Mouse (Mus musculus) gastrocnemius, postnatal 36 days (tissue): Measurements from ENCODE around the gene Coa7. TPM values are rescaled to one million over a fixed set of nuclear protein-coding genes. Genes with fewer than 3 reads are reported as not detected.
A peak's percentile ranks its signal among the peaks of the same experiment; 100 is the strongest.
"Not testable (repeated sequence)": the region's sequence is repeated elsewhere in the genome, so short reads cannot be mapped to it uniquely, and the experiment has no call there.

Source experiments
- DNase-seq, 2 experiments: peaks; one replicate each; pipeline ENCODE4 v3.0.0; 2022
- intact Hi-C: fragments of 180-260 bp; cut with DNase I; formaldehyde crosslinking; loops from one replicate; pipeline ENCODE4 v1.15.1; 2025
- total RNA-seq, 2 experiments: library from RNA; stranded (reverse); gene quantifications; 2 replicates each; pipeline ENCODE4 v1.2.3; 2021

Gene Coa7
- total RNA-seq, 2 experiments from 2014 or later = 35.5 to 39.9 TPM

DNA sequence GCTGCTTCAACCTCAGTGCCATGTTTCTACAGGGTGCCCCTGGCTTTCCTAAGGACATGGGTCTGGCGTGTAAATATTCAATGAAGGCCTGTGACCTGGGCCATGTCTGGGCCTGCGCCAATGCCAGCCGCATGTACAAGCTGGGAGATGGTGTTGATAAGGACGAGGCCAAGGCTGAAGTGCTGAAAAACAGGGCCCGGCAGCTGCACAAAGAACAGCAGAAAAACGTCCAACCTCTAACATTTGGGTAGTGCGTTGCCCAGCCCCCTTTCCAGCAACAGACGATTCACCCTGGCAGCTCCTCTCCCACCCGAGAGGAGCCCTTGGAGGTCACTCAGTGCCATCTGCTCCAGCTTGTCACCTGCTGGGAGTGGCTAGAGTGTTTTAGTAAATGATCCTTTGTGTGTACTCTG lies 10.4 kb downstream of the Coa7 start:
- intact Hi-C loops = loop anchor here (5.0 kb wide), 2 partner anchors 154 to 204 kb away; no protein-coding TSS in a partner anchor
- no peak for DNase-seq

DNA sequence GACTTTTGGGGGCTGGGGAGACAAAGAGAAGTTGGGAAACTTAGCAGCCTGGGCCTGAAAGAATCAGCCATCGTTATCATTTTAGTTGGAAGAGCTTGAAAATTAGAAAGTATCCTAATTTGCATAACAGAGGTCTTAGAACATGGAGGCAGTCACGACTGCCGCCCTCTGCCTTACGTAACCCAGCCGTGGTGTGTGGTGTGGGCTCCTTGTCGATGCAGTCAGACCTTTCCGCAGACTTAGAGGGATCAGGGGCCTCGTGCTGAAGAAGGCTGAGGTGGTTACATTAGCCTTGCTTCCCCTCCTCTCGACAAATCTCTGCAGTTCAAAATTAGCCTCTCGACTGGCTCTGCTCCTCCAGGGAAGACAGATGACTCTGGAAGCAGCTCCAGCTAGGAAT lies 10.9 kb downstream of the Coa7 start:
- DNase-seq = no peak
- intact Hi-C loops = loop anchor here (5.0 kb wide), 2 partner anchors 153 to 203 kb away; no protein-coding TSS in a partner anchor

DNA sequence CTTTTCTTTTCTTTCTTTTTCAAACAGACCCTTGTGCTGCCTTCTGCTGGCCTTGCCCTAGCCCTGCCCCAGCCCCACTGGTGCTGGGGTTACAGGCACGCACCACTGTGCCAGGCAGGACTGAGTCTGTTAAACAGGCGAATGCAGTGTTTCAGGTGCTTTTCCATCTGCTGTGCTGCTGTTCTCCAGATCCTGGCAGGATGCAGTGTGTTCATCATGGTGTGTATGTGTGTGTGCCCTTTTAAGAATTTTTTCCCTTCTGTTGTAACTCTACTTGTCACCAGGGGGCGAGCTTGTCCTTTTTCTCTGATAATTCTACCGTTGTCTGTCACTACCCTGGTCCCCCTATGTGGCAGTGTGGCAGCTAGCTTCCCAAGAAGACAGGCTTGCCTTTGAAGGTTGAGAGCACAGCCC lies 11.3 kb downstream of the Coa7 start:
- intact Hi-C loops = loop anchor here (5.0 kb wide), 2 partner anchors 153 to 203 kb away; no protein-coding TSS in a partner anchor
- peak in 1 of 2 experiments; percentile 21 for DNase-seq

DNA sequence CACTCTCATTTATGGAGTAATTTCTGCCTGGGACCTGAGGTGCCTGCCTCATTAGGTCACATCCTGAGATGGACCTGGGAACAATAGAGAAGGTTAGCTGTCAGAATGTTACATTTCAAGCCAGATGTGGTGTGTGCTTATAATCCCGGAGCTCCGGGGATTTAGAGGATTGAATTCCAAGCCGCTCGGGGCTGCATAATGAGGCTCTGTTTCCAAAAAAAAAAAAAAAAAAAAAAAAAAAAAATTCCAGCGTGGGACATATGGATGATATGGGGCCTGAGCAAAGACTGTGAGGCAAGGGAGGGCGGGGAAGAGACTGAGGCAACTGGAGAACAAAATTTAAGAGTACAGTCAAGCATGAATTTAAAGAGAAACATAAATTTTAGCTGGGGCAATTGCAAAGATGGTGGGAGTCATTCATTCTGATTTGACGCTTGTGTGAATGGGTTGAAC lies 16.7 kb downstream of the Coa7 start:
- intact Hi-C loops = loop anchor here (5.0 kb wide), 2 partner anchors 63 to 113 kb away; partner anchors contain the start of genes Gpx7 and Tut4
- no peak for DNase-seq

DNA sequence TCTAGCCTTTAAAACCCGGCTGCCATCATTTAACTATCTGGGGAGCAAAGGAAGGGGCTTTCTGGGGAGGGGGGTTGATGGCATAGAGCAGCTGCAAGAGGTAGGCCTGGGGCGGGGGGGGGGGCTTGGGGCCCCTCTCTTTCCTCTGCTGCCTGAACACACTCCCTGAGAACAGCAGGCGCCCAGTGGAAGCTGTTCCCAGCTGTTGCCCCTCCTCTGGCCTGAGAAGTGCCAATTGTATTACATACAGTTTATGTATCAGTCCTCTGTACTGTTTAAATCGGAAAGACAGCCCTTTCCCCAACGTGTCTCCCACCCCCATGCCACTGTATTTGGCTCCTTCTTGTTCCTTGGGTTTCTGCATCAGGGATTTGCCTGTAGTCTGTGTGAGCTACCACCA lies 17.9 kb downstream of the Coa7 start:
- intact Hi-C loops = loop anchor here (5.0 kb wide), 2 partner anchors 61 to 111 kb away; partner anchors contain the start of genes Gpx7 and Tut4
- no peak for DNase-seq

DNA sequence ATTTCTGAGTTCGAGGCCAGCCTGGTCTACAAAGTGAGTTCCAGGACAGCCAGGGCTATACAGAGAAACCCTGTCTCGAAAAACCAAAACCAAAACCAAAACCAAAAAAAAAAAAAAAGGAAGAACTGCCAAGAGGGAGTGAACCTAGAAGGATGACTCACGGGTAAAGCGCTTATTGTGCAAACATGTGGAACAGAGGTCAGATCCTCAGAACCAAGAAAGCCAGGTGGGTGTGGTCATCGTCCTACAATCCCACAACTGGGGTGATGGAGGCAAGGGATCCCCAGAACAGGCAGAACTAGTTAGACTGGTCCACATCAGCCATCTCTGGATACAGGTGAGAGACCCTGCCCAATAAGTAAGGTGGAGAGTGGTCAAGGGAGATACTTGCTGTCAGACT lies 19.2 kb downstream of the Coa7 start:
- intact Hi-C loops = loop anchor here (5.0 kb wide), 2 partner anchors 60 to 110 kb away; partner anchors contain the start of genes Gpx7 and Tut4
- DNase-seq = no peak

DNA sequence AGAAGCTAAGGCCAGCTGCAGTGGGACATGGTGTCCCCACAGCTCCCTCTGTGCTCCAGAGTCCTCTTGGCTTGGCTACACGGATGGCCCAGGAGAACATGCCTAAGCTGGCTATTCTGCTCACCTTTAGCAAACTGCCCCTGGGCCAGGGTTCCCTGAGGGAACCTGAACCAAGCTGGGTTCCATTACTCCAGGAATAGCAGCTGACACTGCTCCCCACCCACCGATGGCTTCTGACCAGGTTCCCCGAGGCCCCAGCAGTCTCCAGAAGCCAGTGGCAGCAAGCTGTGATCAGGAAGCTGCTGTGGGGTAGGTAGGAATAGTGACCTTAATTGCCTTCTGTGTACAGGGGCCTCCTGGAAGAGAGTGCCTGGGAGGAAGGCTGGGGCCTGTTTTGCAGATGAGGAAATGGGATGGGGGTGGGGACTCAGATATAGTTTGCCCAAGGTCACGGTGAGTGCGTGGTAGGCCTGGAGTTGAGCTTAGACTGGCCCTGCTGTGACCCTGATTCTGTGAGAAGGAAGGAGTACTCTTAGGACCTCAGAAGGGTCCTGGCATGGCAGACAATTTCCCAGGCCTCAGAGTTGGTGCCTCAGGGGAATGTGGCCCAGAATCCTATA lies 20.4 kb downstream of the Coa7 start:
- intact Hi-C loops = loop anchor here (5.0 kb wide), 2 partner anchors 59 to 109 kb away; partner anchors contain the start of genes Gpx7 and Tut4

DNA sequence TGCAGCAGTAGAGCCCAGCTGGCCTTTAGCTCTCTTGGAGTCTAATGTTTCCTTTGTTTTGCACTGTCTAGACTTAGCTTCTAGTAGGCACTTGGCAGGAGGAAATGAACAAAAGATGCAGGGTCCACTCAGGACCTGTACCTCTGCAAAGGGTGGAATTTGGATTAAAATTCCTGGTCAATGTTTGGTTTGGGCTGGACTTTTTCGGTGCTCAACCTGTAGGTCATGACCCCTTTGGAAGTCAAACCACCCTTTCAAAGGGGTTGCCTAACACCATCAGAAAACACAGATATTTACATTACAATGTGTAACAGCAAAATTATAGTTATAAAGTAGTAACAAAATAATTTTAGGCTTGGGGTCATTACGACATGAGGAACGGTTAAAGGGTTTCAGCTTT lies 21.1 kb downstream of the Coa7 start:
- intact Hi-C loops = loop anchor here (5.0 kb wide), 2 partner anchors 58 to 108 kb away; partner anchors contain the start of genes Gpx7 and Tut4
- no peak for DNase-seq

More for the DNA sequence above, 20.4 kb downstream of the Coa7 start:
- peak; percentile 44 to 56 for DNase-seq

DNA sequence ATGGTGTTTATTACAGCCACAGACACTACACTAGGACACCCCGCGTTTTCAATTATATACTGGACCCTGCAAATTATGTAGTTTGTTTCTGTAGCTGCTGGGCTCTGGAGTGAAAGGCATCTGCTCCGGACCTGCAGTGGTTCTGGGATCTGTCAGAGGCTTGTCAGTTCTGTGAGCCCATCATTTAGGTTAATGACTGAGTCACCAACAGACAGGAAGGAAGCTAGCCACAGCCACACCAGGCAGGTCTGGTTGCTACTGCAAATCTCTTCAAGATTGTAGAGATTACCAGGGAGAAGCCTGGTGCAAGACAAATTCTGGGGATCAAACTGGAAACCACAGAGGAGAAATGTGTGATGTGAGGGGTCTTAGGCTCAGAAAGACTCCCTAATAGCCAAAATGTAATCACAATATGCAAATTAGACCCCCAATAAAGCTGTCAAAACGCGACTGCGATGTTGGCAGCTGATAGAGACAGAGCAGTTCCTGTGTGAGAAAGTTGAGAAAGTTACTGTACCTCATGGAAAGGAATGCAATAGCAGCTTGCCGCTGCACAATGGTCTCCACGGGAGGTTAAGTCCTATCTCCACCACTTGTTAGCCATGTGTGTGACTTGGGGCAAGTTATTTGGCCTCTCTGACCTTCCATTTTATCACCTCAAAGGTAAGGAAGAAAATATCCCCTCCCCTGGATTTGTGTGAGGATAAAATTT lies 22.1 kb downstream of the Coa7 start:
- DNase-seq = no peak
- intact Hi-C loops = loop anchor here (5.0 kb wide), 2 partner anchors 57 to 107 kb away; partner anchors contain the start of genes Gpx7 and Tut4

DNA sequence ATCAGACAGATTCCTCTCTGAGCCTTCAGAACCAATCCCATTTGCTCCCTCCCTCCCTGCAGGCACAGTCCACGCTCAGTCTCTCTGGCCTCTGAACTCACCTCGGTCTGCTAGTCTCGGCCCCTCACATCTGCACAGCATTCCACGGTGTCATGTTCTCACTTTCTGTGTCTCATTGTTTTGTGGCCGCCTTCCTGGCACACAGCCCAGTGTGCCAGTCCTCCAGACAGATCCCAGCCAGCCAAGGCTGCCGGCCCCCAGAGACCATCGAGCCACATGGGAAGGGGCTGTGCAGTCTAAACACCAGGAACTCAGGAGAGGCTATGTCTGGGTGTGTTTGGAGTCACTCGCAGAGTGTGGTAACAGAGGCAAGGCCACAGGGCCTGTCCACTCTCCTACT lies 22.9 kb downstream of the Coa7 start:
- no peak for DNase-seq
- intact Hi-C loops = no loop called here

DNA sequence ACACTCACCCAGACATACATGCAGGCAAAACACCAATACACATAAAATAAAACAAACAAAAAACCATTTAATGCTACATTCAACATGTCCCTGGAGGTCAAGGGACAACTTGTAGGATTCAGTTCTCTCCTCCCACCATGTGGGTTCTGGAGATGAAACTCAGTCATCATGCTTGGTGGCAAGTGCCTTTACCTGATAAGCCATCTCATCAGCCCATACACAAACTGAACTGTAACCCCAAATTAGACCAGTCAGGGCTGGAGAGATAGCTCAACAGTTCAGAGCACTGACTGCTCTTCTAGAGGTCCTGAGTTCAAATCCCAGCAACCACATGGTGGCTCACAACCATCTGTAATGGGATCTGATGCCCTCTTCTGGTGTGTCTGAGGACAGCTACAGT lies 25.7 kb downstream of the Coa7 start:
- intact Hi-C loops, DNase-seq: not testable (repeated sequence)

DNA sequence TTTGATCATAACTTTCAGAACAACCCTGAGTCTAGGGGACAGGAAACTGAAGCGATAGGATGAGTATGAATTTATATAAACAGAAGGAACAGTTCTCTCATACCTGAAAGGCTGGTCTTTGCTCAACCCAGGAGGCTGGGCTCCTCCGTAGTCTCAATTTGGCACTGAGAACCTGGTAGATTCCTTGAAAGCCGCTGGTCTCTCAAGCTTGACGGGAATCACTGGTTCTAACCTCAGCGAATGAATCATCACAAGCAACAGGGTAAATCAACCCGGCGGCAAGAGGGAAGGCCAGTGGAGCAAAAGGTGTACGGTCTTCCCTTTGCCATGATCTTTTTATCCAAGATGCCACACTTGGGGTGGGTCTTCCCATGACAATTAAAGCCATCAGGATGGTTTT lies 29.5 kb downstream of the Coa7 start:
- no peak for DNase-seq
- intact Hi-C loops = no loop called here

DNA sequence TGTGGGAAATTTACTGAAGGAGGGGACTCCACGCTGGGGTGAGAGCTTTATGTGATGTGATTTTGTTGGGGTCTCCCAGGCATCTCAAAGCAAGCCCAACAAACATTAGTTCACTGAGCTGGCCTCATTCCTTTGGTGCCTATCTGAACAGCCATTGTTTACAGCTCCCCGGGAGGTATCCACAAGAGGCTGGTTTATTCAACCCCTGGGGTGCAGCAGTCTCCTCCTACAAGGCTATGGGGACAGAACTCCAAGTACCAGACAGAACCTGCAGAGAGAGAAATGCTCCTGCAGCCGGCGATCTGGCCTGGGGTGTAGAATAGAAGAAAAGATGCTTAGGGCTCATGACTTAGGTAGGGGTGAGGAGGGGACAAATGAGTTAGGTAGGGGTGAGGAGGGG lies 30.6 kb downstream of the Coa7 start:
- no peak for DNase-seq
- intact Hi-C loops = no loop called here

DNA sequence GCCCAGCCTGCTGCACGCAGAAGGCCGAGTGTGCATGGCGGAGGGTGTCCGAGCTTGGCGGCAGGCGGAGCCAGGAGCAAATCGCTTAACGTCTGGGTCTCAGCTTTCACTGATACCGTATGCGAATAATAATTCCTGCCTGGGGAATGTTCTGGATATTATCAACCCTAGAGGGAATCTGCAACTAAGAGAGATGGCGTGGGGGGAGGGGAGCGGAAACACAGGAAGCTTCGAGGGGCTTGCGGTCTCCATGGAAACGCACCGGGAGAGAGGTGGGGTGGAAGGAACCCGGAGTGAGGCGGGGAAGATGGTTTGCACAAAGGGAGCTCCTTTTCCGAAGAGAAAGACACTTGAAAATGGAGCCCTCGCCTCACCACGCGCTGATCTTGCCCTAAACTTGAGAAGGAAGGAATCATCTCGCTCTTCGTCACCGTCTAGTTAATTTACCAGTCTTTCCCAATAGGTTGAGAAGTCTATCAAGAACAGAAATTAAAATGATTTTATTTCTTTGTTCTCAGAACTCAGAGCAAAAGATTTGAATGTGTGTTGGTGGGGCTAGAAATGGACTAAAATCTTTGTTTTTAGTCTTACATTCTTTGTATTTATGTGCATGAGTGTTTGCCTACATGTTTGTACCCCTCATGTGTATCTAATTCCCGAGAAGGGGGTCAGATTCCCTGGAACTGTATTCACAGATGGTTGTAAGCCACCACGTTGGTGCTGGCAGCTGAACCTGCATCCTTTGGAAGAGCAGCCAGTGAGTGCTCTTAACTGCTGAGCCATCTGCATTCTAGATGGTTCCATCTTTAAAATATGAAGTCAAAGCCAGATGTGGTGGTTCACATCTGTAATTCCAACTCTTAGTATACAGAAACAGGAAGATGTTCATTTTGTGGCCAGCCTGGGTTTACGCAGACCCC lies 32.5 kb downstream of the Coa7 start:
- no peak for DNase-seq

DNA sequence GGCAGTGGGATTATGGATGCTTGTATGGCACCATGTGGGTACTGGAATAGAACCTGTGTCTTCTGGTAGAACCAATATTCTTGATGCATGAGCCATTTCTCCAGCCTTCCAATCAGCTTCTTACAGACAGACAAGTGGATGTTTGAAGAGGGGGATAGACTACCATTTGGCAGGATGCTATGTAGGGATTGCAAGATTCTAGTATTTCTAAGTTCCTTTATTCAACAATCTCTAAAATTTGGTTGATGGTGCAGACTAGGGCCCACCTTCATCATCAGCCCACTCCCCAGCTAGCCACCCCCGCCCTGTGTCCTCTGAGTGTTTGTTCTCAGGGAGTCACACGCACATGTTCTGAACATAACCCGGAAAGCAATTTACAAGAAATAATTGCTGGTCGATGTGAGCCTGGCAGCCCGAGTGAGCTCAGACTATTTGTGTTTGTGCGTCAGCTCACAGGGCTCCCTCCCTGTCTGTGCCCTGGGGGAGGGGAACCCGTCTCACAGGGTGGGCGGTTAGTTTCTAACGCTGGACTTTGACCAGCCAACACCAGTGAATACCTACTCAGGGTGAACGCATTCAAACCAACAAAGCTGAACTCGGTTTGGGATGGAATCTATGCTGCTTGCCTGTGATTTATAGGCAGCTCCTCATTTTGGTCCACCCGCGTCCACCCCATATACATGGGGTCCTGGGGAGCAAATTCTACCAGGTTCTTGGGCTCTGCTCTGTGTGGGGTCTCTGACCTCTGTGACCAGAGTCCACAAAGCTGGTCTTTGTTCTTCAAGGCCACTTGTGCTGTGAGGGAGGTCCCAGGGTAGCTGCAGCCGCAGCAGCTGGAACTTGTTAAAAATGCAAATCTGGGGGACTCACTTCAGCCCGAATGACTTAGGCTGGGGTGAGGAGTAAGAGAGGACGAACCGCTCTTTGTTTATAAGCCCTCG lies 34.7 kb downstream of the Coa7 start:
- intact Hi-C loops = no loop called here
- DNase-seq = no peak

More for the DNA sequence above, 32.5 kb downstream of the Coa7 start:
- intact Hi-C loops = loop anchor here (2.0 kb wide), 1 partner anchor 26 kb away; no protein-coding TSS in a partner anchor

DNA sequence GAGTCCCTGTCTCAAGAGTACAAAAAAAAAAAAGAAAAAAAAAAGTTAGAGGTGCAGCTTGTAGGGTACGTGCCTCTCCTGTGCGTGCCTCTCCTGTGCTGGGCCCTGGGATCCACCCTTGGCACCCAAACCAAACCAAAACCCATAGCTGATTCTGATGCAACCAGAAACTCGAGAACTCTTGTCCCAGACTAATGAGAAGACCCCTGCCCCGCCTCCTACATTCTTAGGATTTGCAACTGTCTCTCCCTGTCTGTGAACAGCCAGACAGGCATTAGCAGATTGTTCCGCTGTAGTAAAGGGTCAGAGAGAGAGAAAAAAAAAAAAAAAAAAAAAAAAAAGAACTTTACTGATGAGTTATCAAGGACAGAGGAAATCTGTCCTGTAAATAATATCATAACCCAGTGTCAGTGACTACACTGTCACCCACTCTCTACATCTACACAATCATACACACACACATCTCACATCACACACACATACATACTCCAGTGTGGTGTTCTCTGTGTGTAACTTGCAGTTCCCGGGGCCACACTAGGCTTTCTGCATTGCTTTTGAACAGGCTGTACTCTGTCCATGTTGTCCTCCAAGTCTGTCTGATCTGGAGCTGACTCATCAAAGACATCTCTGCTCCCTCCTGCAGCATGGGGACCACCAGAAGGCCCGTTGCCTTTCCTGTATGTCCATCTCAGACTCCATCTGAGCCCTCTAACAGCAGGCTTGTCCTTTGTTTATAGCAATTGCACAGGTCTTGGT lies 35.6 kb downstream of the Coa7 start:
- no peak for DNase-seq
- intact Hi-C loops = no loop called here

DNA sequence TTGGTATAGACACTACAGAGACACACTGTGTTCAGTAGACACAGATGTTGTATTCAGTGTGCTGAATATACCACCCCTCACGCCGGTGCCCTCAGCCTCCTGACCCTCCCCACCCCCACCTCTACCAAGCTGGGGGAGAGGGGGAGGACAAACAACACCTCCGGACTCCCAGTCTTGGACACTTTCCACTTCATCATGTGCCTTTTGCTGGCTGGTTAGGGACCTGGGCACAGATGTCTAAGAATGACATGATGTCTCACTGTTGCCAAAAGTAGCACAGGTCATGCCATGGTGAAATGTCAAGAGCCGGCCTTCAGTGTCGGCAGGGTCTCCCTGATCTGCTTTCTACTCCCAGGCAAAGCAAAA lies 36.2 kb downstream of the Coa7 start:
- no peak for DNase-seq
- intact Hi-C loops = no loop called here

DNA sequence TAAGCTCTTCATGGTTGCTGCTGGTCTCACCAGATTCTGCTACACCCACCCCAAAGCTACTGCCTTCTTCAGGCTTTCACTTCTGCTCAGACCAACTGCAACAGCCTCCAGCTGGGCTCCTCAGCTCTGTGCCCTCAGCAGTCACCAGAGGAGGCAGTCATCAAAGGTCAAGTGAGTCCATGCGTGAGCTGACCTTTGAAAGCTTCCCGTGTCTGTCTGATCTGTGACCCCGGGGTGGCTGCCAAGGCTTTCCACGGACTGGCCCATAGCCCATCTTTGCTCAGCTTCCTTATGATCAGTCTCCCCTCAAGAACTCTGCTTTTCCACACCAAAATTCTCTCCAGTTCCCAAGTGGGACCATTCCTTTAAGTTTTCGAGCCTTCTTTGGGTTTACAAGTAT lies 41.3 kb downstream of the Coa7 start:
- intact Hi-C loops = no loop called here
- no peak for DNase-seq

DNA sequence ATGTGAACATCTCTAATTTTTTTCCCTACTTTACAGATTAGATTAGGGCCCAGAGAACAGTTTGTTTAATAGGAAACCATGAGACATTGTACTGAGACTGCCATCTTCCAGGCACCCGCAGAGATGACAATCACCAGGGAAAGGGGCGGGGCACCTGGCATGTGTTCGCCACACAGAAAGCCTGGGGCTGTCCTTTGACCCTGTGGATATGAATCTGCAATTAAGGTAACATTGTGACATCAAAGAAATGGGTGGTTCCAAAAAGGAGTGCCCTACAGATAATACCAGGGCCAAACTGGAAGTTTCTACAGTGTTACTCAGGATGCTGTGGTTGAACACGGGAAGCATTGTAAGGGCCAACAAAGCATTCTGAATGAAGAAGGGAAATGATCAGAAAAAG lies 42.5 kb downstream of the Coa7 start:
- no peak for DNase-seq
- intact Hi-C loops = no loop called here
